25 mouse cellular contexts compared by ENCODE assay signal in genomic region chr9:66597076-66597475, GRCm38 (mm10). TPM values are rescaled to one million over a fixed set of nuclear protein-coding genes. Genes with fewer than 3 reads are reported as not detected.
DNase-seq lines count a peak whose midpoint lies in the region; TF ChIP-seq lines count a peak whose summit lies in the region.
"Had no signal": no experiment of that assay in that cellular context is flagged by ENCODE, and none has a peak within 500 bp of the region (broad histone marks: within the 10 kb centered on the region; RNA-seq: fewer than 3 reads in every experiment).

No protein-coding gene starts in this region.

- no peaks in the 10 kb centered on the region for H3K36me3 ChIP-seq in CH12.LX (replicated peaks in 1 of 2; ENCODE audit: control insufficient read depth in 1 of 2, insufficient read depth in 1 of 2, low read length in 1 of 2)
- H3K36me3 ChIP-seq: embryonic facial prominence, embryonic 12.5 days; heart, embryonic 10.5 days; heart, embryonic 15.5 days; hindbrain, embryonic 13.5 days; liver, embryonic 13.5 days; midbrain, embryonic 15.5 days; neural tube, embryonic 15.5 days had no signal

- no peak for TF ChIP-seq POLR2A in CH12.LX (IDR thresholded peaks at IDR 0.05; ENCODE audit: low read depth, low read length)
- no peak for TF ChIP-seq POLR2A in olfactory bulb, adult 2 months (IDR thresholded peaks at IDR 0.05; ENCODE audit: insufficient read depth, low read depth, low read length)

- no peak for TF ChIP-seq CTCF in CH12.LX (conservative IDR thresholded peaks at IDR 0.05 in 1 of 2, IDR thresholded peaks at IDR 0.05 in 1 of 2; ENCODE audit: low read depth in 2 of 2, low read length in 2 of 2)
- no peak for TF ChIP-seq CTCF in olfactory bulb, adult 2 months (IDR thresholded peaks at IDR 0.05; ENCODE audit: insufficient read depth, low read depth, low read length)

- no peaks in the 10 kb centered on the region for H3K9me3 ChIP-seq in CH12.LX (replicated peaks; ENCODE audit: low read length)
- H3K9me3 ChIP-seq: embryonic facial prominence, embryonic 12.5 days; heart, embryonic 10.5 days; heart, embryonic 15.5 days; hindbrain, embryonic 13.5 days; liver, embryonic 13.5 days; midbrain, embryonic 15.5 days; neural tube, embryonic 15.5 days had no signal

- peak overlapping the region; percentile 15; the same call in 1 of the 2 replicates for H3K9ac ChIP-seq in CH12.LX (ENCODE audit: insufficient read depth, low read depth)
- H3K9ac ChIP-seq: embryonic facial prominence, embryonic 12.5 days; heart, embryonic 15.5 days; hindbrain, embryonic 13.5 days; liver, embryonic 13.5 days; midbrain, embryonic 15.5 days; neural tube, embryonic 15.5 days had no signal

- DNase-seq in kidney, postnatal 10 days, result peak; percentile 6
- DNase-seq in kidney, postnatal 4 days, result no peak
- DNase-seq in spleen, postnatal 36 days (ENCODE audit: low spot score in 2 of 2), result peak; percentile 58 to 70
- no peak for DNase-seq in spleen, adult 18-20 months
- DNase-seq in CH12.LX (ENCODE audit: extremely low read depth), result peak; percentile 81
- DNase-seq in lung, postnatal 4 days, result no peak
- DNase-seq: adrenal gland, adult 2 months; cerebellum, adult 8-10 months; cerebellum, postnatal 36 days; gastrocnemius, postnatal 14 days; heart, postnatal 36 days; layer of hippocampus, adult 9-11 months; liver, embryonic 13.5 days; lung, adult 2 months; lung, postnatal 10 days; right cerebral cortex, postnatal 25 days; thymus, postnatal 25 days had no signal

- peaks cover 29 to 77% of the 10 kb centered on the region in 2 experiments for H3K4me1 ChIP-seq in CH12.LX (ENCODE audit: control insufficient read depth in 1 of 2, insufficient read depth in 2 of 2)
- H3K4me1 ChIP-seq in olfactory bulb, adult 2 months (ENCODE audit: control insufficient read depth, insufficient read depth, low read length), result peaks cover 13% of the 10 kb centered on the region

- peak overlapping the region; percentile 97 for H3K4me2 ChIP-seq in CH12.LX (ENCODE audit: insufficient read depth, low read depth, poor library complexity, severe bottlenecking)
- H3K4me2 ChIP-seq: embryonic facial prominence, embryonic 12.5 days; heart, embryonic 15.5 days; hindbrain, embryonic 13.5 days; liver, embryonic 13.5 days; midbrain, embryonic 15.5 days; neural tube, embryonic 15.5 days had no signal

- in situ Hi-C loops in CH12.LX (cut with MboI; ENCODE audit: low pct_ligation_motif_present, low pct_unique_long_range_greater_than_20kb, low sequenced_read_pairs), result no loop called here

- no peak overlapping the region for H3K27ac ChIP-seq in CH12.LX (ENCODE audit: insufficient read depth, low read depth)
- peak overlapping the region; percentile 32; the same call in 1 of the 2 replicates for H3K27ac ChIP-seq in olfactory bulb, adult 2 months (ENCODE audit: insufficient read depth, low read depth, low read length)
- H3K27ac ChIP-seq: embryonic facial prominence, embryonic 12.5 days; heart, embryonic 10.5 days; heart, embryonic 15.5 days; hindbrain, embryonic 13.5 days; midbrain, embryonic 15.5 days; neural tube, embryonic 15.5 days; stomach, postnatal 0 days had no signal

- dilution Hi-C loops in CH12.LX (cut with MboI; ENCODE audit: extremely low pct_ligation_motif_present, extremely low pct_unique_long_range_greater_than_20kb, low sequenced_read_pairs), result no loop called here

- peaks cover 7% of the 10 kb centered on the region for H3K79me2 ChIP-seq in CH12.LX (replicated peaks; ENCODE audit: control insufficient read depth, extremely low read depth, insufficient read depth, poor library complexity, severe bottlenecking)

- WGBS in olfactory bulb, adult 2 months, result 46% methylated on average over 6 of the region's 6 CpGs

- peak overlapping the region in 2 of 3 experiments; percentile 21 to 34 for H3K4me3 ChIP-seq in CH12.LX (replicated peaks in 1 of 3; ENCODE audit: low read depth in 2 of 3, low read length in 2 of 3, poor library complexity in 1 of 3)
- no peak overlapping the region for H3K4me3 ChIP-seq in olfactory bulb, adult 2 months (ENCODE audit: insufficient read depth, low read depth, low read length)
- H3K4me3 ChIP-seq: embryonic facial prominence, embryonic 12.5 days; heart, embryonic 10.5 days; heart, embryonic 15.5 days; hindbrain, embryonic 13.5 days; liver, embryonic 13.5 days; midbrain, embryonic 15.5 days; neural tube, embryonic 15.5 days had no signal

- TF ChIP-seq EP300 in CH12.LX (IDR thresholded peaks at IDR 0.05; ENCODE audit: low read length), result no peak; the same call in 1 of the 2 replicates

- H3K27me3 ChIP-seq in CH12.LX (replicated peaks), result no peaks in the 10 kb centered on the region
- H3K27me3 ChIP-seq: embryonic facial prominence, embryonic 12.5 days; heart, embryonic 15.5 days; midbrain, embryonic 15.5 days; neural tube, embryonic 15.5 days had no signal

- TF ChIP-seq RAD21 in CH12.LX (IDR thresholded peaks at IDR 0.05; ENCODE audit: low read depth, low read length), result no peak

TF ChIP-seq in CH12.LX, 34 proteins besides CTCF, POLR2A, EP300 and RAD21:
- TF ChIP-seq GABPA (IDR thresholded peaks at IDR 0.05; ENCODE audit: insufficient replicate concordance, low read depth, low read length), result no peak
- no peak for TF ChIP-seq UBTF (IDR thresholded peaks at IDR 0.05; ENCODE audit: low read depth, low read length)
- TF ChIP-seq MAX (IDR thresholded peaks at IDR 0.05; ENCODE audit: low read length), result peak; percentile 85
- no peak for TF ChIP-seq PAX5 (IDR thresholded peaks at IDR 0.05; ENCODE audit: low read length)
- TF ChIP-seq BHLHE40 (IDR thresholded peaks at IDR 0.05; ENCODE audit: low read depth, low read length), result peak; percentile 90
- TF ChIP-seq NELFE (IDR thresholded peaks at IDR 0.05; ENCODE audit: low read depth, low read length), result no peak
- TF ChIP-seq KAT2A (IDR thresholded peaks at IDR 0.05; ENCODE audit: insufficient replicate concordance, low read length), result 0 out of 2 replicates have a peak, but pooled peaks have one; percentile 25
- no peak for TF ChIP-seq MYC (IDR thresholded peaks at IDR 0.05; ENCODE audit: low read depth, low read length)
- TF ChIP-seq USF2 (conservative IDR thresholded peaks at IDR 0.05; ENCODE audit: low read depth, low read length), result peak; percentile 76
- no peak for TF ChIP-seq MAFK (IDR thresholded peaks at IDR 0.05; ENCODE audit: insufficient replicate concordance, low read length)
- no peak for TF ChIP-seq ZKSCAN1 (IDR thresholded peaks at IDR 0.05; ENCODE audit: borderline replicate concordance, low read depth, low read length)
- TF ChIP-seq MXI1 (IDR thresholded peaks at IDR 0.05; ENCODE audit: low read depth, low read length), result peak; percentile 68; the same call in 1 of the 2 replicates
- TF ChIP-seq SIN3A (IDR thresholded peaks at IDR 0.05; ENCODE audit: low read length), result peak; percentile 83
- TF ChIP-seq ZMIZ1 (IDR thresholded peaks at IDR 0.05; ENCODE audit: low read depth, low read length), result no peak
- TF ChIP-seq TCF12 (IDR thresholded peaks at IDR 0.05; ENCODE audit: low read depth, low read length), result peak; percentile 69; the same call in 1 of the 2 replicates
- TF ChIP-seq JUND (conservative IDR thresholded peaks at IDR 0.05; ENCODE audit: low read depth, low read length), result no peak
- peak; percentile 67; the same call in 1 of the 2 replicates for TF ChIP-seq MEF2A (IDR thresholded peaks at IDR 0.05; ENCODE audit: borderline replicate concordance, low read depth, low read length)
- TF ChIP-seq ZC3H11A (IDR thresholded peaks at IDR 0.05; ENCODE audit: low read depth, low read length), result no peak
- TF ChIP-seq CHD2 (IDR thresholded peaks at IDR 0.05; ENCODE audit: low read length), result peak; percentile 93
- TF ChIP-seq IRF4 (IDR thresholded peaks at IDR 0.05; ENCODE audit: low read depth, low read length), result peak; percentile 78
- TF ChIP-seq TBP (conservative IDR thresholded peaks at IDR 0.05; ENCODE audit: low read depth, low read length), result no peak
- TF ChIP-seq POLR2AphosphoS2 (IDR thresholded peaks at IDR 0.05; ENCODE audit: low read depth, low read length), result no peak
- TF ChIP-seq USF1 (IDR thresholded peaks at IDR 0.05; ENCODE audit: low read depth, low read length), result peak; percentile 84
- no peak for TF ChIP-seq SMC3 (IDR thresholded peaks at IDR 0.05; ENCODE audit: low read depth, low read length)
- peak; percentile 79 for TF ChIP-seq ETS1 (conservative IDR thresholded peaks at IDR 0.05; ENCODE audit: low read depth, low read length)
- TF ChIP-seq MAZ (IDR thresholded peaks at IDR 0.05; ENCODE audit: low read depth, low read length), result peak; percentile 79; the same call in 1 of the 2 replicates
- no peak; the same call in 1 of the 2 replicates for TF ChIP-seq CHD1 (IDR thresholded peaks at IDR 0.05; ENCODE audit: low read depth, low read length)
- TF ChIP-seq NRF1 (IDR thresholded peaks at IDR 0.05; ENCODE audit: low read depth, low read length), result 0 out of 2 replicates have a peak, but pooled peaks have one; percentile 16
- no peak for TF ChIP-seq JUN (IDR thresholded peaks at IDR 0.05; ENCODE audit: insufficient read depth, low read depth, low read length)
- TF ChIP-seq HCFC1 (IDR thresholded peaks at IDR 0.05; ENCODE audit: low read depth, low read length), result peak; percentile 44
- TF ChIP-seq ELF1 (IDR thresholded peaks at IDR 0.05; ENCODE audit: low read depth, low read length), result peak; percentile 29; the same call in 1 of the 2 replicates
- TF ChIP-seq ZNF384 (IDR thresholded peaks at IDR 0.05; ENCODE audit: low read depth, low read length), result no peak
- TF ChIP-seq E2F4 (IDR thresholded peaks at IDR 0.05; ENCODE audit: insufficient replicate concordance, low read depth, low read length), result no peak
- TF ChIP-seq RCOR1 (conservative IDR thresholded peaks at IDR 0.05; ENCODE audit: low read depth, low read length), result 0 out of 2 replicates have a peak, but pooled peaks have one; percentile 65

RNA-seq across cellular contexts. Expression of gene Usp3, which starts 4.1 kb away (rescaled TPM):
- total RNA-seq in CH12.LX (2012; rRNA removed) (19.0 and 24.4 TPM in 2 replicates), CH12.LX (2014; rRNA removed) (36.6 and 40.8 TPM in 2 replicates)
- polyA plus RNA-seq in CH12.LX (2012; ENCODE audit: insufficient read length, low read depth), result 39.5 and 50.9 TPM in 2 replicates
- polyA plus RNA-seq in olfactory bulb, adult 2 months (2012; ENCODE audit: insufficient read depth, insufficient read length, low replicate concordance, missing spikeins), result 943 TPM in 1 of 2 replicates, not detected in the other

Comparison
In these comparisons a context has a peak if more than half of its experiments do, and no peak if none do; other contexts are left out.
1. DNase-seq: peak in kidney, postnatal 10 days (single experiment), spleen, postnatal 36 days (2 of 2) and CH12.LX (single experiment); none in kidney, postnatal 4 days (0 of 2), spleen, adult 18-20 months (0 of 2) and lung, postnatal 4 days (0 of 2).
2. RNA of gene Usp3, which starts 4.1 kb away (polyA plus RNA-seq): 943 TPM in olfactory bulb, adult 2 months; 39.5 to 50.9 TPM in CH12.LX; every median in the first group is over 10 times any median in the second.